Mouse (Mus musculus) embryonic facial prominence, embryonic 10.5 days (tissue): Measurements from ENCODE around the gene Herc6. TPM values are rescaled to one million over a fixed set of nuclear protein-coding genes. Genes with fewer than 3 reads are reported as not detected.
A peak's percentile ranks its signal among the peaks of the same experiment; 100 is the strongest.

Source experiments
- DNase-seq: peaks from one replicate; pipeline ENCODE4 v3.0.0-alpha.2; 2017; ENCODE audit warnings: low spot score
- H3K27ac ChIP-seq: fragments of 300-500 bp; sonication (generic); replicated peaks from 2 replicates; pipeline ENCODE4 v1.5.1; 2016; ENCODE audit warnings: mild to moderate bottlenecking
- H3K27me3 ChIP-seq: fragments of 300-500 bp; sonication (generic); replicated peaks from 2 replicates; pipeline ENCODE4 v1.6.1; 2016; ENCODE audit warnings: low read depth, mild to moderate bottlenecking; ENCODE audit not compliant: poor library complexity, severe bottlenecking
- H3K36me3 ChIP-seq: fragments of 300-500 bp; sonication (generic); replicated peaks from 2 replicates; pipeline ENCODE4 v1.6.1; 2016; ENCODE audit warnings: mild to moderate bottlenecking, moderate library complexity
- H3K4me1 ChIP-seq: fragments of 300-500 bp; sonication (generic); 2 replicates; pipeline ENCODE4 v1.6.1; 2016
- H3K4me3 ChIP-seq: fragments of 300-500 bp; sonication (generic); 2 replicates; pipeline ENCODE4 v1.5.1; 2016; ENCODE audit warnings: mild to moderate bottlenecking, moderate library complexity
- H3K9me3 ChIP-seq: fragments of 300-500 bp; sonication (generic); 2 replicates; pipeline ENCODE4 v1.6.1; 2016; ENCODE audit warnings: mild to moderate bottlenecking
- WGBS: fragments of 180-500 bp; shearing (Covaris S2); methylation state at CpG from one replicate; pipeline ENCODE4 v1.1.7; 2016; 5-methylcytosine and 5-hydroxymethylcytosine counted together
- polyA plus RNA-seq: library from polyadenylated mRNA; unstranded; fragments of >200 nt; fragmentation: Nextera tagmentation; extraction: Ambion mirVana; gene quantifications from 2 replicates; pipeline ENCODE4 v1.2.1, GENCODE M21; 2016

Gene Herc6
- 3.1 and 3.2 TPM in 2 replicates for polyA plus RNA-seq

DNA sequence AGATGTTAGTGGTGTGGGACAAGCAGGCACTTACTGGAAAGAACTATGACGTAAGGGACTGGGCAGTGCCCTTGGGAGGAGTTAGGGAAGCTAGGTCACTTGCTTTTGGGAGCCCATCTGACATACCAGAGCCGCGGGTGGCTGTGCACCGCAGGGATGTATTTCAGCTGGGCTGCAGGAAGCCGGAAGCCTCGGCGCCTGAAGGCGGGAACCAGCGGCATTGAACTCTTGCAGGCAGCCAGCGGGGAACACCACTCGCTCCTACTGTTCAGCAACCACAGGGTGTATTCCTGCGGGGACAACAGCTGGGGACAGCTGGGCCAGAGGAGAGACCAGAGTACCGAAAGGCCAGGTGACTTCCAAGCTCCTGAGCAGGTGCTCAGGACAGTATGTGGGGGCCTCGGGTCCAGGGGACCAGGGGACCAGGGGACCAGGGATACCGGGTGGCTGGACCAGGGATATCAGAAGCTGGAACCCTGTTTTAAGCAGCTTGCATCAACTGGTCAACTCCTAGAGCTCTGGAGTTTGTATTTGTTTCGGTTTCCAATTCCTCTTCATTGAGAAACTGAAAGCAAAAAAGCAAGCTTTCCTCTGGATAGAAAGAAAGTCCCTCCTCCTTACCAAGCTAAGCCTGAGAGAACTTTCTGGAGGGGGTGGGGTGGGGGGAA is at the start of gene Herc6:
Gene Herc6 (plus strand): TSS at position 120 of the 668 bp plus-strand sequence.
- peak within 1 kb of the TSS; percentile 81 for H3K27ac ChIP-seq
- 3% methylated on average over 16 of the region's 16 CpGs for WGBS
- H3K36me3 ChIP-seq, result no peaks in the 10 kb centered on the region
- peaks cover 6% of the 10 kb centered on the region; the same call in 1 of the 2 replicates for H3K4me1 ChIP-seq
- DNase-seq, result peak; percentile 72
- no peaks in the 10 kb centered on the region for H3K27me3 ChIP-seq
- H3K4me3 ChIP-seq, result peak within 1 kb of the TSS; percentile 56
- H3K9me3 ChIP-seq, result no peaks in the 10 kb centered on the region

DNA sequence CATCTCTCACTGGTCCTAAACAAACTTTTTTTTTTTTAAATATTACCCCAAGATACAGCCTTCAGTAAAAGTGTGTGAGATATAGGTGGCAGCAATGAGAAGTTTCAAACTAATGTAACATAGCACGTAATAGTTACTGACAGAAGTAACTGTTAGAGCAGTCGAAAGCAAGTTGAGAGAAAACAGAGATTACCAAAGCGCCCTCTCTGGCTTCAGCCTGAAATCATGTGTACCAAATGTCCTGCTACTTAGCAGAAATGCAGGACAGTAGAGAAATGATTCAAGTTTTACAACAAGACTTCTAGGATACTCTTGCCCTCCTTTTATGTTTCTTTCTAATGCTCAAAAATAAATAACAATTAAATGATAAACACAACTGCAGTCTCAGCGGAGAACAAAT is 49.8 kb upstream of the Herc6 start:
- H3K4me1 ChIP-seq, result peaks cover 11% of the 10 kb centered on the region
- H3K27me3 ChIP-seq, result no peaks in the 10 kb centered on the region
- DNase-seq, result no peak
- H3K36me3 ChIP-seq, result no peaks in the 10 kb centered on the region
- H3K27ac ChIP-seq, result no peak overlapping the region
- 79% methylated on average over 4 of the region's 4 CpGs for WGBS
- H3K4me3 ChIP-seq, result no peak overlapping the region
- H3K9me3 ChIP-seq, result no peaks in the 10 kb centered on the region

DNA sequence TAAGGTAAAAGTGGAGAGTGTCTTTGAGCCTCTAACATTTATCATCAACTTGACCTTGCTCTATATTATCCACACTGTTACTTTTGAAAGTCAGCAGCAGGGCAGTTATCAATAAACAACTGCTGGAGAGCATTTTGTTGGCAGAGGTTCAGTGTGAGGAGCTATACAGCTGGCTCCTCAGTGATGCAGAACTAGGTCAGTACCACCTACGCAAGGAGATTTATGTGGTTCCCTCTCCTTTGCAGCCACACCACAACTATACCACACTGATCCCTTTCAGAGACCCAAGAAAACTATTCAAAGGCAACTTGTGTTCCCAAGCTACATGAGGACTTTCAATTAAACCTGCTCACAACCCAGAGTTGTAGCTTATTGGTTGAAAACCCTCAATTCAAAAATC is 49.4 kb upstream of the Herc6 start:
- DNase-seq, result no peak
- H3K4me3 ChIP-seq, result no peak overlapping the region
- no peaks in the 10 kb centered on the region for H3K9me3 ChIP-seq
- H3K27me3 ChIP-seq, result no peaks in the 10 kb centered on the region
- no peak overlapping the region for H3K27ac ChIP-seq
- WGBS, result 90% methylated on average over 1 of the region's 1 CpGs
- peaks cover 11% of the 10 kb centered on the region for H3K4me1 ChIP-seq
- no peaks in the 10 kb centered on the region for H3K36me3 ChIP-seq

DNA sequence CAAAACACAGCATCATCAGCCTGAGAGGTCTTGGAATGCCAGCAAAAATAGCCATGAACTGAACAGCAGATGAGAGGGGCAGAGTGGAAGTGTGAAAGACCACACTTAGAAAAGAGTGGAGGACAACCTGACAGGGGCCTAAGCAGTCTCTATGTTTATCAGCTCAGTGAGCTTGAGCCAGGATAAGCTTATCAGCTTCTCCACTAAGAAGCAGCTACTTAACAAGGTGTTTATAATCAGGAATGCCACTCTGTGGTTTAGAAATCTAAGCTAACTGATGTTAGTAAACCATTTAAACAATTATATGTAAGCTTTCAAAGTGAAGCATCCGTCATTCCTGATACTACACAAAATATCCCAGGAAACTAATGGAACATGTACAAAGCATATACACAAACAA is 48.8 kb upstream of the Herc6 start:
- no peaks in the 10 kb centered on the region for H3K27me3 ChIP-seq
- H3K4me1 ChIP-seq, result peaks cover 11% of the 10 kb centered on the region
- DNase-seq, result no peak
- 85% methylated on average over 1 of the region's 1 CpGs for WGBS
- H3K4me3 ChIP-seq, result no peak overlapping the region
- no peak overlapping the region for H3K27ac ChIP-seq
- no peaks in the 10 kb centered on the region for H3K36me3 ChIP-seq
- H3K9me3 ChIP-seq, result no peaks in the 10 kb centered on the region

- Histone ChIP-seq H3K36me3 (no peaks in the 10 kb centered on the region), H3K27ac (no peak overlapping the region), H3K4me1 (peaks cover 11% of the 10 kb centered on the region), H3K9me3 (no peaks in the 10 kb centered on the region), H3K27me3 (no peaks in the 10 kb centered on the region), H3K4me3 (peak overlapping the region; percentile 81)
- 78% methylated on average over 2 of the region's 2 CpGs for WGBS
- no peak for DNase-seq
Measured at GRCm38 (mm10) chr6:57533410-57533809, 47.4 kb upstream of the Herc6 start.

DNA sequence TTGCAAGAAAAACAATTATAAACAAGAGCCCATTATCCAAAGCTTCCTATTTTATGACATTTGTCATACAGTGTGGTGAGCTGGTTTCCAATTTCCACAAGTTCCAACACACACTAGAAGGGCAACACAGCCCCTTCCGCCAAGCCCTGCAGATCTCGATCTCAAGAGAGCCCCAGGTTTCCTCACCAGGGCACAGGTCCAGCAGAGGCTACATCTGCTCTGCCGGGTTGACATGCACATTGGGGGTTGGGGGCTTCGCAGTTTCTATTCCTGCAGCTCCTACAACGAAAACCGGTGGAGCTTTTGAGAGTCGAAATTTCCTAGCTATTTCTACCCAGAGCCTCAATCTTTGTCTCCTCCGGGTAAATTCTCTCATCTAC is 46.6 kb upstream of the Herc6 start:
- no peak for DNase-seq
- WGBS, result 7% methylated on average over 8 of the region's 8 CpGs
- Histone ChIP-seq H3K4me3 (peak overlapping the region; percentile 81), H3K27ac (peak overlapping the region; percentile 81), H3K36me3 (no peaks in the 10 kb centered on the region), H3K9me3 (no peaks in the 10 kb centered on the region), H3K27me3 (no peaks in the 10 kb centered on the region), H3K4me1 (peaks cover 11% of the 10 kb centered on the region)

DNA sequence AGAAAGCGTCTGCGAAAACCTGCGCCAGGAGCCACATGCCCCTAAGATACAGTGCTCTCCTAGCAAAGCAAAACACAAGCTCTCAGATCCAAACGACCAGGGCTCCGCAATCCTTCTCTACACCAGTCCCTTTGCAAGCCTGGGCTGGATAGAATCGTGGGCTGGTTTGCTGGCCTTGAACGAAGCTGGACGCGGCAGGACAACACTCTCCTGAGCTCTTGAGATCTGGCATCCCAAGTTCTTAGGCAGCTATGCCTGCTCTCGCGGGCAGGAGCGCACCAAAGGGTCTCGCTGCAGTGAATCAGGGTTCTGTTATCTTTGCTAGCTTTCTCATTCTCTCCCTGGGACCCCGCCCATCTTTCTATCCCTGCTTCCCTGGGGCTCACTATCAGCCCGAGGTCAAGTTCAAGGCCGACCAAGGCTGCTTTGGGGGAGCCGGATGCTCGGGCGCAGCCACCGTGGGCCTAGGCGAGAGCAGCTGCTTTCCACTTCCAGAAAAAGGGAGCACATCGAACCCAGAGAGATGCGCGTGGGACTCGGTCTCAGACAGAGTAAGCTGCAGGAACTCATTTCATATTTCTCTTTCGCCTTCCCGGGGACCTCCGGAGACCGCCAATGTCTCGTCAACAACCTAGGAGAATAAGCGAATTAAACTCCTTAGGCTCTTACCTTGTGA is 46.1 kb upstream of the Herc6 start:
- H3K27me3 ChIP-seq, result no peaks in the 10 kb centered on the region
- no peaks in the 10 kb centered on the region for H3K9me3 ChIP-seq
- H3K4me1 ChIP-seq, result peaks cover 11% of the 10 kb centered on the region
- peak overlapping the region; percentile 81 for H3K4me3 ChIP-seq
- DNase-seq, result peak; percentile 66
- no peaks in the 10 kb centered on the region for H3K36me3 ChIP-seq
- peak overlapping the region; percentile 81 for H3K27ac ChIP-seq
- WGBS, result under 1% methylated on average over 31 of the region's 31 CpGs

DNA sequence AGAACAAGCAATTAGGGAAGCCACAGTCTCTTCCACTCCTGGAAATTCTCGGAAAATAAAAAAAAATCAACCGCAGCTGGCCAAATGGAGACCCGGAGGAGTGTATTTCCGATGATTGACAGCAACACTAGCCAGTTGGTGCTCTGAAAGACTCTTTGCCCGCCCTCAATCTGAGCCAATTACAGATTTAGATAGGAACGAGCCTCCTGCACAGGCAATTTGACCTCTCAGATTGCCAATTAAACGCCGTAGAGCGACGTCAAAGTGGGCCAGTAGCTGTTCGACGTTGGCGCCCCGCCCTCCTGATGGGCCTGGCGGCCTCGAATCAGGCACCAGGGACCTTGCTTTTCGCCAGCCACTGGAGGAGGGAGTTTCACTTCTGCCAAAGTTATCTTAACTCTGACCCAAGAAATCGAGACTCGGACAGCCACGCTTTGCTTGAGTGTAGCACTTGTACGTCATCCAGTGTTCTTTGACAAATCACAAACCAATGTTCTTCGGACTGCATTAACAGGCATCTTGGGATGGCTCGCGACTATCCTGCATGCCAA is 45.3 kb upstream of the Herc6 start, which contains the start of gene Ppm1k:
Gene Ppm1k (minus strand): TSS at position 83 of the 551 bp plus-strand sequence.
- peak; percentile 97 for DNase-seq
- WGBS, result under 1% methylated on average over 24 of the region's 24 CpGs
- H3K27ac ChIP-seq, result peak within 1 kb of the TSS; percentile 84

GRCm38 (mm10) chr6:57535971-57536669 is 44.7 kb upstream of the Herc6 start:
- Histone ChIP-seq H3K9me3 (no peaks in the 10 kb centered on the region), H3K4me1 (peaks cover 11% of the 10 kb centered on the region), H3K36me3 (no peaks in the 10 kb centered on the region), H3K27me3 (no peaks in the 10 kb centered on the region), H3K4me3 (peak overlapping the region; percentile 81), H3K27ac (peak overlapping the region; percentile 84)
- WGBS, result 29% methylated on average over 14 of the region's 14 CpGs
- peak; percentile 37 for DNase-seq

More for the DNA sequence above, 45.3 kb upstream of the Herc6 start, which contains the start of gene Ppm1k:
- H3K36me3 ChIP-seq, result no peaks in the 10 kb centered on the region
- peaks cover 11% of the 10 kb centered on the region for H3K4me1 ChIP-seq
- no peaks in the 10 kb centered on the region for H3K27me3 ChIP-seq
- H3K4me3 ChIP-seq, result peak within 1 kb of the TSS; percentile 81
- no peaks in the 10 kb centered on the region for H3K9me3 ChIP-seq

- H3K36me3 ChIP-seq, result no peaks in the 10 kb centered on the region
- WGBS, result 81% methylated on average over 5 of the region's 5 CpGs
- peaks cover 11% of the 10 kb centered on the region for H3K4me1 ChIP-seq
- H3K4me3 ChIP-seq, result no peak overlapping the region
- H3K27ac ChIP-seq, result no peak overlapping the region
- no peaks in the 10 kb centered on the region for H3K9me3 ChIP-seq
- no peaks in the 10 kb centered on the region for H3K27me3 ChIP-seq
- DNase-seq, result no peak
Measured at GRCm38 (mm10) chr6:57537887-57538286, 42.9 kb upstream of the Herc6 start.

DNA sequence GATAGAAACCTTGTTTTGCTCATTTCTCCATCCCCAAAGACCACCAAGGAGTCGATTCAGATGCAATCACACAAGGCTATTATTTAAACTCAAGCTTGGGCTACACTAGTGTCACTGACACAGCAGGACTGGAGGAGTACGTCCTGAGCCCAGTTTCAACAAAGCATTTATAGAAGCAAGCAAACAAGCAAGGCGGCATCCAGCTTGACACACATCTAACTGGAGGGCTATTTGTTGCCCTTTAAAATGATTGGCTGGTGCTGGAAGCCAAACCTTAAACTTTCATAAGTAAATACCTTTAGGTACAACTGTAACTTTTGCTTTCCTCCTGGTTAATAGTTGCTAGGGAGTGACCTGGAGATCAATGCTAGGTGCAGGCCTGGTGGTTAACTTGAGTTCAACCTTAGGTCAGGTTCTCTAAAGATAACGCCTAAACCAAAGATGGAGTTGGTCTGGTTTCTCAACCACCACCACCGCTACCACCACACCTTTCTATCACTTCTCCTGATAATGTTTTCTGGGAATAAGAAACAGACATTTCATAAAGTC is 39.8 kb upstream of the Herc6 start:
- no peaks in the 10 kb centered on the region for H3K27me3 ChIP-seq
- H3K4me1 ChIP-seq, result no peaks in the 10 kb centered on the region
- H3K27ac ChIP-seq, result no peak overlapping the region
- WGBS, result 85% methylated on average over 5 of the region's 5 CpGs
- no peak for DNase-seq
- H3K9me3 ChIP-seq, result no peaks in the 10 kb centered on the region
- H3K36me3 ChIP-seq, result no peaks in the 10 kb centered on the region
- H3K4me3 ChIP-seq, result no peak overlapping the region

GRCm38 (mm10) chr6:57541737-57542335 is 39.0 kb upstream of the Herc6 start:
- no peaks in the 10 kb centered on the region for H3K36me3 ChIP-seq
- no peaks in the 10 kb centered on the region for H3K9me3 ChIP-seq
- no peak for DNase-seq
- no peak overlapping the region for H3K4me3 ChIP-seq
- no peak overlapping the region for H3K27ac ChIP-seq
- 85% methylated on average over 1 of the region's 1 CpGs for WGBS
- H3K4me1 ChIP-seq, result no peaks in the 10 kb centered on the region
- no peaks in the 10 kb centered on the region for H3K27me3 ChIP-seq
